Mouse (Mus musculus) heart, postnatal 0 days (tissue): ENCODE measurements around the gene Bcl2l11.
A peak's percentile ranks its signal among the peaks of the same experiment; 100 is the strongest.

Source experiments
- CTCF ChIP-seq: IDR thresholded peaks from 2 replicates; pipeline ENCODE4 v1.5.1; 2016; ENCODE audit warnings: antibody characterized with exemption, control low read depth, low read depth
- EP300 ChIP-seq: IDR thresholded peaks from 2 replicates; pipeline ENCODE4 v1.6.1; 2016; ENCODE audit warnings: antibody characterized with exemption, low read depth

DNA sequence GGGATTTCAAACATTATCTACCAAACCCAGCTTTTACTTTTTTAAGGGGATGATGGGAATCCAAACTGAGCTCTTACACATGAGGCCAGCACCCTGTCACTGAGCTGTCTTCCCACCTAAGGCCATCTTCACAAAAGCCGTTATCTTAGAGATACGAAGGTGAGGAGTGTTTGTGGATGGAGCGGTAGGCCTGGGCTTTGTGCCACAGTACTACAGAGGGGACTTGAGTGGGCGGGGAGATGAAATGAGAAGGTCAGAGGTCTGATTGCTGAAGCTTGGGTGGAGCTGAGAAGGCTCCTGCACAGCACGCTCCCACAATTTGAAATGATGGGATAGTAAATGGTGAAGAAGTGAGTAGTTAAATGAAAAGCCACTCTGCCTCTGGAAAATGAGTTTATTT lies 21.0 kb upstream of the Bcl2l11 start:
- no peak for TF ChIP-seq CTCF
- TF ChIP-seq EP300, result peak; percentile 28; the same call in 1 of the 2 replicates
